Mouse (Mus musculus): ENCODE results near the gene Prkg1. TPM values are rescaled to one million over a fixed set of nuclear protein-coding genes. Genes with fewer than 3 reads are reported as not detected.

The Prkg1 gene
- total and polyA plus RNA-seq, 3 experiments, result 1.0 to 29.0 (median 22.9) TPM

DNA sequence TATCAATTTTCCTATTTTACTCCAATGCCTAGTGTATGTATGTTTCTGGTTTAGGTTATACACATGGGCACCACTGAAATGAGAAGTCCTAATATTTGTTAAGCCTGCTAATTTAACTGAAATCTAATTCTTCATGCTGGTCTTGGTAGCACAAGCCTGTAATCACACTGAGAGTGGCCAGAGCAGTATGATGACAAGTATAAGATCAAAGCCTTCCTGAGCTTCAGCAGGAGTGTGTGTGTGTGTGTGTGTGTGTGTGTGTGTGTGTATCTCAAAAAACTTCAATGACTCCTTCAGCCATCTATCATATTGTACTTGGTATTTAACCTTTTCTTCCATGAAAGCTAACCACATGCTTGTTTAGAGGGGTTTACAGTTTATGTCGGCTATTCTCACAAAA is 922.2 kb downstream of the Prkg1 start:
- Histone ChIP-seq H3K36me3 (replicated peaks) (no peaks in the 10 kb centered on the region), H3K9me3 (replicated peaks) (no peaks in the 10 kb centered on the region), H3K4me3 (ENCODE audit: low read depth, low read length) (no peak overlapping the region), H3K27me3 (ENCODE audit: insufficient read depth, low read length) (peaks cover 18% of the 10 kb centered on the region), H3K4me1 (ENCODE audit: insufficient read depth, low read depth, low read length) (no peaks in the 10 kb centered on the region)
- no peak for ATAC-seq (ENCODE audit: extremely low read depth, insufficient number of reproducible peaks, low FRiP score, poor library complexity, severe bottlenecking)
- TF ChIP-seq GATA1 (IDR thresholded peaks at IDR 0.05; ENCODE audit: borderline replicate concordance, low read length) (no peak), GATA2 (IDR thresholded peaks at IDR 0.05; ENCODE audit: borderline replicate concordance, low read depth, low read length) (no peak), POLR2AphosphoS5 (IDR thresholded peaks at IDR 0.05; ENCODE audit: insufficient replicate concordance, low read depth, low read length) (no peak), CTCF (IDR thresholded peaks at IDR 0.05; ENCODE audit: low read depth, low read length) (no peak), TAL1 (conservative IDR thresholded peaks at IDR 0.05; ENCODE audit: low read depth, low read length) (no peak)
- DNase-seq (ENCODE audit: low spot score), result no peak

DNA sequence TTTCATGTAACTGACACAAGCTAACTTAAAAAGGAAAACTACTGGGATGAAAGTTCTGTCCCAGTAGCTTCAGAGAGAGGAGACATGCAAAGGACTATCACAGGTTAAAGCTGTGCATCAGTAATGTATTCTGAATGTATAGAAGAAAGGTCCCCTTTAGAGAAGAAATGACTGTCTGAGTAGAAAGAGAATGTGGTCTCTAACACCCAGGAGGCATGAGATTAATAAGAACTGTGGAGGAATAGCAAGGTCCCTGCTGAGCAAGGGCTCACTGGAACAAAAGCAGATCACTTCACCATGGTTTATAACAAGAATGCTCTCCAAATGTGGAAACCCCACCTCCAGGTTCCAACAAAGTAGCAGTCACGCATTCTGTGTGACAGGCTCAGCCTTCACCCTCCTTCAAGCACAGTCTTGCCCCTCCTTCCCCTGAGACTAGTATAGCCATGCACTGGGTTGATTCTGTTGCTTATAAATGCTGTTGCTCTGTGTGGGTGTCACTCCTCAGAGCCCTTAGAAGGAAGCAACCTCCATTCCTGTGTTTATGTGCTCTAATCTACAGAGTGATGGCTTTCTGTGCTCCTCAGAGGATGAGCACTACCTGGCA is 931.7 kb downstream of the Prkg1 start:
- no peak overlapping the region for H3K4me3 ChIP-seq (ENCODE audit: low read depth, low read length)
- 0 out of 2 replicates have a peak, but pooled peaks cover 5% of the 10 kb centered on the region for H3K27me3 ChIP-seq (ENCODE audit: insufficient read depth, low read length)
- TF ChIP-seq CTCF (IDR thresholded peaks at IDR 0.05; ENCODE audit: low read depth, low read length), result no peak
- no peak for TF ChIP-seq TAL1 (conservative IDR thresholded peaks at IDR 0.05; ENCODE audit: low read depth, low read length)
- TF ChIP-seq GATA1 (IDR thresholded peaks at IDR 0.05; ENCODE audit: borderline replicate concordance, low read length), result no peak
- TF ChIP-seq GATA2 (IDR thresholded peaks at IDR 0.05; ENCODE audit: borderline replicate concordance, low read depth, low read length), result no peak
- no peak for TF ChIP-seq POLR2AphosphoS5 (IDR thresholded peaks at IDR 0.05; ENCODE audit: insufficient replicate concordance, low read depth, low read length)
- H3K36me3 ChIP-seq (replicated peaks), result no peaks in the 10 kb centered on the region
- DNase-seq (ENCODE audit: low spot score) (no peak), ATAC-seq (ENCODE audit: extremely low read depth, insufficient number of reproducible peaks, low FRiP score, poor library complexity, severe bottlenecking) (no peak)
- peaks cover 10% of the 10 kb centered on the region for H3K4me1 ChIP-seq (ENCODE audit: insufficient read depth, low read depth, low read length)
- H3K9me3 ChIP-seq (replicated peaks), result no peaks in the 10 kb centered on the region

DNA sequence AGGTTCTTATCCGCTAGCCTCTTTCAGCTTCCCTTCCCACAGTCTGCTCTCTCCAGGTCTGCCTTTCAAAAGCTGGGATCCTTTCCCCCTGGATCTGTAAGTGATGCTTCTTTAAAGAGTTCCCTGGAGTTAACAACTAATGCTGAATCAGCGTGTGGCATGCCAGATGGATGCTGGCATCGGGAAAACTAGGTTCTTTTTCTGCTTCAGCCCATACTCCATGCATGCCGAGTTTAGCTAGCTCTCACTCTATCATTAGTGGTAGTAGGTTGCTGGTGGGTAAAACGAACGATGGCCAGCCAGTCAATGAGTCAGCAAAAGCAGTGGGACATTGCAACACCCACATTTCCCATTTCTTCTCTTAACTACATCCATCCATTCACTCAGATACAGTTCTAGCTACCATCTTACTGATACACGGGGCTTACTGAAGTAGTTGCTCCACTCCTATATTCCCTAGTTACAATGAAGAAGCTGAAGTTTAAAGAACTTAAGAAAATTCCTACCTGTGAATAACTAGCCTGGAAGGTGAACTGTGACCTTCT is 935.5 kb downstream of the Prkg1 start:
- Histone ChIP-seq H3K27me3 (ENCODE audit: insufficient read depth, low read length) (no peaks in the 10 kb centered on the region), H3K9me3 (replicated peaks) (0 out of 2 replicates have a peak, but pooled peaks cover 2% of the 10 kb centered on the region), H3K36me3 (replicated peaks) (no peaks in the 10 kb centered on the region), H3K4me3 (ENCODE audit: low read depth, low read length) (no peak overlapping the region), H3K4me1 (ENCODE audit: insufficient read depth, low read depth, low read length) (peaks cover 22% of the 10 kb centered on the region)
- DNase-seq (ENCODE audit: low spot score) (no peak), ATAC-seq (ENCODE audit: extremely low read depth, insufficient number of reproducible peaks, low FRiP score, poor library complexity, severe bottlenecking) (no peak)
- TF ChIP-seq TAL1 (conservative IDR thresholded peaks at IDR 0.05; ENCODE audit: low read depth, low read length), result no peak
- no peak for TF ChIP-seq POLR2AphosphoS5 (IDR thresholded peaks at IDR 0.05; ENCODE audit: insufficient replicate concordance, low read depth, low read length)
- no peak for TF ChIP-seq CTCF (IDR thresholded peaks at IDR 0.05; ENCODE audit: low read depth, low read length)
- no peak for TF ChIP-seq GATA1 (IDR thresholded peaks at IDR 0.05; ENCODE audit: borderline replicate concordance, low read length)
- TF ChIP-seq GATA2 (IDR thresholded peaks at IDR 0.05; ENCODE audit: borderline replicate concordance, low read depth, low read length), result no peak

DNA sequence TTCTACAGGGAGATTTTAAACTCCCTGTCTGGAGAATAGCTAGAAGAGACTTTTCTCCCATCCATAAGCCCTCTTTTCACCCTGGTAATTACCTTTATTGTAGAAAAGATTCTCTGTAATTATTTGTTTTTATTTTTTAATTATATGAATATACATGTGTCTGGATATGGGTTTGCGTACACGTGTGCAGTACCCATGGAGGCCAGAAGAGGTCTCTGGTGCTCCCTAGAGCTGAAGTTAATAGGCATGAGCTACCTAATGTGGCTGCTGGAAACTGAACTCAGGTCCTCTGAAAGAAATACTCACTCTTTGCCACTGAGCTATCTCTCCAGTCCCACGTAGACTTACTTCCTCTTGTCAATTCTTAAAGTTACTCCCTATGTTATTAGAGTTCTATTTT is 937.0 kb downstream of the Prkg1 start:
- Histone ChIP-seq H3K27me3 (ENCODE audit: insufficient read depth, low read length) (no peaks in the 10 kb centered on the region), H3K36me3 (replicated peaks) (no peaks in the 10 kb centered on the region), H3K4me3 (ENCODE audit: low read depth, low read length) (no peak overlapping the region), H3K4me1 (ENCODE audit: insufficient read depth, low read depth, low read length) (peaks cover 25% of the 10 kb centered on the region), H3K9me3 (replicated peaks) (0 out of 2 replicates have a peak, but pooled peaks cover 2% of the 10 kb centered on the region)
- no peak for DNase-seq (ENCODE audit: low spot score)
- no peak for ATAC-seq (ENCODE audit: extremely low read depth, insufficient number of reproducible peaks, low FRiP score, poor library complexity, severe bottlenecking)
- no peak for TF ChIP-seq CTCF (IDR thresholded peaks at IDR 0.05; ENCODE audit: low read depth, low read length)
- no peak for TF ChIP-seq TAL1 (conservative IDR thresholded peaks at IDR 0.05; ENCODE audit: low read depth, low read length)
- no peak for TF ChIP-seq GATA1 (IDR thresholded peaks at IDR 0.05; ENCODE audit: borderline replicate concordance, low read length)
- no peak for TF ChIP-seq POLR2AphosphoS5 (IDR thresholded peaks at IDR 0.05; ENCODE audit: insufficient replicate concordance, low read depth, low read length)
- no peak for TF ChIP-seq GATA2 (IDR thresholded peaks at IDR 0.05; ENCODE audit: borderline replicate concordance, low read depth, low read length)

DNA sequence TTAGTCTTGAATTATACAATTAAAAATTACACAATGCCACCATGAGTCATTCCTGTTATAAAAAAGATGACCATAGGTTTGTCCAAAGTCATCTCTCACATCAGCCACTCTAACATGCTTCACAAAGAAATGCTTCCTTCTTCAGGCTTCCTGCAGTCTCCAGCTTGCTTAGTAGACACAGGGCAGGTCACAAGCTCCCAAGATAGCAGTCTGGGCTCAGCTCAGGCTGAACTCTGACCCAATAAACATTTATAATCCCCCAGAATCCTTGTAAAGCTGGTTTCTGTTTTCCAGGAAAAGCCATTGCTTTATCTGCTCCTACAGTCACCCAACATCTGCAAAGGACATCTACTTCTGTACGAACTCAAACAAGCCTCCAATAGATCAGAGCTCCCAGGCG is 938.7 kb downstream of the Prkg1 start:
- Histone ChIP-seq H3K27me3 (ENCODE audit: insufficient read depth, low read length) (no peaks in the 10 kb centered on the region), H3K36me3 (replicated peaks) (no peaks in the 10 kb centered on the region), H3K9me3 (replicated peaks) (0 out of 2 replicates have a peak, but pooled peaks cover 2% of the 10 kb centered on the region), H3K4me3 (ENCODE audit: low read depth, low read length) (no peak overlapping the region), H3K4me1 (ENCODE audit: insufficient read depth, low read depth, low read length) (peaks cover 27% of the 10 kb centered on the region)
- DNase-seq (ENCODE audit: low spot score) (no peak), ATAC-seq (ENCODE audit: extremely low read depth, insufficient number of reproducible peaks, low FRiP score, poor library complexity, severe bottlenecking) (peak; percentile 17; the same call in 1 of the 2 replicates)
- TF ChIP-seq TAL1 (conservative IDR thresholded peaks at IDR 0.05; ENCODE audit: low read depth, low read length) (no peak), GATA1 (IDR thresholded peaks at IDR 0.05; ENCODE audit: borderline replicate concordance, low read length) (no peak), POLR2AphosphoS5 (IDR thresholded peaks at IDR 0.05; ENCODE audit: insufficient replicate concordance, low read depth, low read length) (no peak), CTCF (IDR thresholded peaks at IDR 0.05; ENCODE audit: low read depth, low read length) (no peak), GATA2 (IDR thresholded peaks at IDR 0.05; ENCODE audit: borderline replicate concordance, low read depth, low read length) (no peak)

DNA sequence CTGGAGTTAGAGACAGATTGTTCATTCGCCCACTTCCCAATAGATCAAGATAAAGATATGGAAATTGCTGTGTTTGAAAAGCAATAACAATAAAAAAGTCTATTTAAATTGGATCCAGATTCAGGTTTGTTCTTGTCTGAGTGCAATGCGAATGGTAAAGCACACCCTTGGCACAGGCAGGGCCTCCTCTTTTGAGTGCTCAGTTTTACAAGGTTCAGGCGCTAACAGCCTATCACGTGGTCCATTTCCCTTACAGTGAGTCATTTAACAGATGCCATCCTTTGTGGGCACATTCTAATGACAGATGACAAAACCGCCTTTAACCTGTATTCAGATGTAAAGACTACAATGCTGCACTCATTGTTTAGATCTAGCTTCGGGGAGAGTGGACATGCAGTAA is 949.2 kb downstream of the Prkg1 start:
- Histone ChIP-seq H3K9me3 (replicated peaks) (no peaks in the 10 kb centered on the region), H3K27me3 (ENCODE audit: insufficient read depth, low read length) (no peaks in the 10 kb centered on the region), H3K4me3 (ENCODE audit: low read depth, low read length) (no peak overlapping the region), H3K36me3 (replicated peaks) (no peaks in the 10 kb centered on the region), H3K4me1 (ENCODE audit: insufficient read depth, low read depth, low read length) (no peaks in the 10 kb centered on the region)
- DNase-seq (ENCODE audit: low spot score) (no peak), ATAC-seq (ENCODE audit: extremely low read depth, insufficient number of reproducible peaks, low FRiP score, poor library complexity, severe bottlenecking) (no peak)
- TF ChIP-seq POLR2AphosphoS5 (IDR thresholded peaks at IDR 0.05; ENCODE audit: insufficient replicate concordance, low read depth, low read length) (no peak), TAL1 (conservative IDR thresholded peaks at IDR 0.05; ENCODE audit: low read depth, low read length) (no peak), GATA1 (IDR thresholded peaks at IDR 0.05; ENCODE audit: borderline replicate concordance, low read length) (no peak)
